Mouse (Mus musculus) liver, embryonic 15.5 days (tissue): ENCODE results near the gene Aig1. TPM values are rescaled to one million over a fixed set of nuclear protein-coding genes. Genes with fewer than 3 reads are reported as not detected.

ENCODE experiments used
- ATAC-seq: fragments of 200-750 bp; cut with Nextera tagmentation; 2 replicates; pipeline ENCODE4 v1.8.0; 2017; ENCODE audit warnings: moderate number of reproducible peaks, mild to moderate bottlenecking, moderate library complexity; ENCODE audit not compliant: insufficient read depth
- H3K27ac ChIP-seq: fragments of 300-500 bp; sonication (generic); replicated peaks from 2 replicates; pipeline ENCODE4 v1.5.1; 2015; ENCODE audit warnings: mild to moderate bottlenecking, inconsistent platforms
- H3K27me3 ChIP-seq: fragments of 300-500 bp; sonication (generic); 2 replicates; pipeline ENCODE4 v1.6.1; 2015; ENCODE audit warnings: mild to moderate bottlenecking, inconsistent platforms
- H3K36me3 ChIP-seq: fragments of 300-500 bp; sonication (generic); replicated peaks from 2 replicates; pipeline ENCODE4 v1.6.1; 2015; ENCODE audit warnings: moderate library complexity, mild to moderate bottlenecking, inconsistent platforms
- H3K4me1 ChIP-seq: fragments of 300-500 bp; sonication (generic); replicated peaks from 2 replicates; pipeline ENCODE4 v1.6.1; 2015; ENCODE audit warnings: inconsistent platforms
- H3K4me2 ChIP-seq: fragments of 300-500 bp; sonication (generic); 2 replicates; pipeline ENCODE4 v1.6.1; 2015; ENCODE audit warnings: moderate library complexity, mild to moderate bottlenecking, inconsistent platforms
- H3K4me3 ChIP-seq: fragments of 300-500 bp; sonication (generic); replicated peaks from 2 replicates; pipeline ENCODE4 v1.5.1; 2015; ENCODE audit warnings: mild to moderate bottlenecking, inconsistent platforms
- H3K9ac ChIP-seq: fragments of 300-500 bp; sonication (generic); 2 replicates; pipeline ENCODE4 v1.6.1; 2015; ENCODE audit warnings: moderate library complexity, mild to moderate bottlenecking, inconsistent platforms
- H3K9me3 ChIP-seq: fragments of 300-500 bp; sonication (generic); replicated peaks from 2 replicates; pipeline ENCODE4 v1.6.1; 2016; ENCODE audit warnings: inconsistent platforms
- WGBS: fragments of 180-500 bp; shearing (Covaris S2); methylation state at CpG from one replicate; pipeline ENCODE4 v1.1.7; 2015; ENCODE audit warnings: mixed read lengths; ENCODE audit not compliant: insufficient replicate concordance; 5-methylcytosine and 5-hydroxymethylcytosine counted together
- polyA plus RNA-seq: library from polyadenylated mRNA; unstranded; fragments of >200 nt; fragmentation: Nextera tagmentation; extraction: Ambion mirVana; gene quantifications from 2 replicates; pipeline ENCODE4 v1.2.1, GENCODE M21; 2015

Aig1 gene
- polyA plus RNA-seq, 1 experiment from 2014 or later: 14.5 TPM

DNA sequence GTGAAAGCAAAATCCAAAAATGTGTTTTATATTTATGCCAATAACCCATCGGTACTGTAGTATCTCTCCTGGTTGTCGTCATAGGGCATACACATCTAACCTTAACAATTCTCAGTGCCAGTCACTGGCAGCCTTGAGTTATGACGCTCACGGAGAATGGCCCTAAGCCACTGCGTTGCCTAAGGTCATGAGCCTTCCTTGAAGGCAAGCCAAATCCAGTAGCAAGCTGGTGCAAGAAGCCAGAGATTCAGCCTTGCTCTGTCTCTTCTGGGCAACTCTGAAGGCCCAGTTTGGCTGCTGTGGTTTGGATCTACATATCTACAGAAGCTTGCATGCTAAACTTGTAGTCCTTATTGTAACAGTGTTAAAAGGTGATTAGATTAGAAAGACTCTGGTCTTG lies 55.2 kb downstream of the Aig1 start:
- H3K36me3 ChIP-seq: no peaks in the 10 kb centered on the region
- no peak for ATAC-seq
- no peak overlapping the region for H3K27ac ChIP-seq
- H3K4me1 ChIP-seq: no peaks in the 10 kb centered on the region
- H3K9me3 ChIP-seq: no peaks in the 10 kb centered on the region
- WGBS: 88% methylated on average over 5 of the region's 5 CpGs
- H3K27me3 ChIP-seq: no peaks in the 10 kb centered on the region
- H3K9ac ChIP-seq: no peak overlapping the region
- H3K4me3 ChIP-seq: no peak overlapping the region
- H3K4me2 ChIP-seq: no peak overlapping the region

DNA sequence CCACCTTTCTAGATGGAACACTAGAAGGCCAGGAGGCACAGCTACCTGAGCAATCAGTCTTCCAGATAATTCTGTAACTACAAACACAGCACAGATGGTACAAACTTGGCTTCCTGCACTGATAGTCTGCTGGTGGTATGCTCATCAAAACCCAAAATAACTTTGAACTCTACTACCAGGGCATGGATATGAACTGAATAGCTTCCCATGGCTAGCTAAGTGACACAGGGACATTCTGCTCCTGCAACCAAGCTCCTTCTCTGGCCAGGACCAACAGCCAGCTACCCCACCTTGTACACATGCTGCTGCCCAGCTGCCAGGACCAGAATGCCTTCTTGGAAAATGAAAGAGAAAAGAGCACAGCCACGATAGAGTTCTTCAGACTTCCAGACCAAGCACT lies 60.5 kb downstream of the Aig1 start:
- Histone ChIP-seq H3K4me1 (no peaks in the 10 kb centered on the region), H3K9ac (no peak overlapping the region), H3K27me3 (no peaks in the 10 kb centered on the region), H3K4me3 (no peak overlapping the region), H3K4me2 (no peak overlapping the region), H3K27ac (no peak overlapping the region), H3K36me3 (no peaks in the 10 kb centered on the region), H3K9me3 (no peaks in the 10 kb centered on the region)
- WGBS: 71% methylated on average over 1 of the region's 1 CpGs
- ATAC-seq: no peak

DNA sequence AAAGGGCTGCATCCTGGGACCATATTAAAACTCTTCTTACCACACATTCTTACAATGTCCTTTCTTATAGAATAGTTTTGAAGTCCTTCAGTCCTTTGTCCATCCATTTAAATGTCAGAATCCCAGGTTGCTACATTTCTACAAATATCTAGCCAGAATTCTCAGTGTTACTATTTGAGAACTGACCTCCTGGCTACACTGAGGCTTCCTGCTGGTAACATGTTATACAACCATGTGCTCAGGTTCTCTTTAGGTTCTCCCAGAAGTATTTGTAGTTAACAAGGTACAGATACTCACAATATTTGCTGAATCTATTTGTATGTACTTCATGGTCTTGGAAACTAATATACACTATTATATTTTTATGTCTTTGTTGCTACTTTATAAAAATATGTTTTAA lies 62.0 kb downstream of the Aig1 start:
- no peak overlapping the region for H3K4me3 ChIP-seq
- no peaks in the 10 kb centered on the region for H3K4me1 ChIP-seq
- no peak for ATAC-seq
- no peaks in the 10 kb centered on the region for H3K36me3 ChIP-seq
- H3K27me3 ChIP-seq: no peaks in the 10 kb centered on the region
- H3K27ac ChIP-seq: no peak overlapping the region
- no peak overlapping the region for H3K4me2 ChIP-seq
- H3K9ac ChIP-seq: no peak overlapping the region
- H3K9me3 ChIP-seq: no peaks in the 10 kb centered on the region

DNA sequence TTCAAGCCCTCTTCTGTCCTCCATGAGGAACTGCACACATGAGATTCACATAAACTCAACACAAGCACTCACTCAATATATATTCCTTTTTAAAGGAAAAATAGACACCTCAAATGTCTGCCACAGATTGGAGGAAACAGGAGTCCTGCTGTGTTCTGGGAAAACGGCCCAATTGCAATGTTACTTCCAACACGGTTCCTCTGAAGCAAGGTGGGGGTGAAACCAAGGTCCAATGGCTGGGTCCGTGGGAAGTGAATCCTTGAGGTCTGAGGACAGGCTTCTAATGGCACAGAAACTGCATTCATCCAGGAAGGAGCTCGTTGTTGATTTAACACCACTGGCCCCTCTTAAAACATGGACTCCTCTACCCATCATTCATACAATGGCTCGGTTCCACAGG lies 67.5 kb downstream of the Aig1 start:
- H3K4me1 ChIP-seq: no peaks in the 10 kb centered on the region

DNA sequence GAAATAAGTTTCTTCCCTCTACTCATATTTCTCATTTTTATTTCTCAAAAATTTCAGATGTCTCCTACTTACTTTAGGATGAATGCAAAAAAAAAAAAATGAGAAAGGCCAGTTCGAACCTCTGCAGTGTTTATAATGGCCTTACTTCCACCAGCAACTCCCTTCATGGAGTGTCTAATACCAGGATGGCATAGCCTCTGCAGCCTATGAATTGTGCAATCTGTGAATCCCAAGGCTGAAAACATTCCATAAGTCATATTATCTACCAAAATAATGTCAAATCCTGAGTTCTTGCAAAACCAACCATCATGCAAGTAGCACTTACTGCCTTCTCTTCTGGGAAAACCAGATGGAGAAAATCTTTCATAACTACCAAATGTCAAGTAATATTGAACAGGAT lies 75.3 kb downstream of the Aig1 start:
- Histone ChIP-seq H3K4me3 (no peak overlapping the region), H3K4me2 (no peak overlapping the region), H3K9me3 (no peaks in the 10 kb centered on the region), H3K27ac (no peak overlapping the region), H3K9ac (no peak overlapping the region), H3K4me1 (no peaks in the 10 kb centered on the region), H3K36me3 (no peaks in the 10 kb centered on the region), H3K27me3 (no peaks in the 10 kb centered on the region)
- no peak for ATAC-seq
- WGBS: 58% methylated on average over 1 of the region's 1 CpGs

More for the DNA sequence above, 67.5 kb downstream of the Aig1 start:
- H3K27ac ChIP-seq: no peak overlapping the region
- no peaks in the 10 kb centered on the region for H3K9me3 ChIP-seq
- 68% methylated on average over 5 of the region's 5 CpGs for WGBS
- no peak overlapping the region for H3K9ac ChIP-seq
- no peaks in the 10 kb centered on the region for H3K27me3 ChIP-seq
- peaks cover 7% of the 10 kb centered on the region for H3K36me3 ChIP-seq
- ATAC-seq: no peak
- H3K4me3 ChIP-seq: no peak overlapping the region
- no peak overlapping the region for H3K4me2 ChIP-seq

DNA sequence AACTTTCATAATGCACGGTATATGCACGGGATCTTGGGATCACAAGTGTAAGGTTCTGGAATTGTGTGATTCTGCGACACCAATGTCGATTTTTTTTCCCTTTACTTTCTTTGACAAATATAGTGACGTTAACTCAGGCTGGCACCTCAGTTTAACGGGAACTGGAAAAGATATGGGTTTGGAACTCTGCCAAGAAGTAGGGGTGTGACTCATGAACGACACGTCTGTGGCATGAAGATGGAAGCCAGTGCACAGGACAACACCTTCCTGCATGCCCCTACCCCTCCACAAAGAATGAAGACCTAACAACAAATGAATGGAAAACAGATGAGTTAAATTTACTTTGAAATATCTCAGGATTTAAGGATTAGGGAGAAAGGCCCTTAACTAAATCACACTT lies 76.0 kb downstream of the Aig1 start:
- no peaks in the 10 kb centered on the region for H3K36me3 ChIP-seq
- 58% methylated on average over 8 of the region's 8 CpGs for WGBS
- no peak for ATAC-seq
- H3K27me3 ChIP-seq: no peaks in the 10 kb centered on the region
- H3K9ac ChIP-seq: no peak overlapping the region
- H3K27ac ChIP-seq: no peak overlapping the region
- H3K9me3 ChIP-seq: no peaks in the 10 kb centered on the region
- H3K4me3 ChIP-seq: no peak overlapping the region
- no peaks in the 10 kb centered on the region for H3K4me1 ChIP-seq
- H3K4me2 ChIP-seq: no peak overlapping the region

DNA sequence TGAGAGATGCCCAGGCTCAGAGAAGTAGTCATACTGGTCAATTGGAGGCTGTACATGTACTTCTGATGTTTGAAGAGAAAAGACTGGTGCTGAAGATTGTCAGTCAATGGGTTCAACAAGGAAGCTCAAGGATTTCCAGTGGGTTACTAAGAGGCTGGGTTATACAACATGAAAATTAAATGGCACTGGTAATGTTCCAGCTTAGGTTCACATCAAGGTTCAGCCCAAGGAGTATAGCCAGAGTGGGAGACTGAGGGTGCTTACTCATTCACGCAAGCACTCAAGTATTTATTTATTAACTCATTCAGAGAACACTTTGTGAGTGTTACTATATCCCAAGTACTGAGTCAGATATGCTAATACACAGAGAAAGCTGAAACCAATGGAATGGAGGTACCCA lies 79.2 kb downstream of the Aig1 start:
- Histone ChIP-seq H3K4me1 (no peaks in the 10 kb centered on the region), H3K27ac (no peak overlapping the region), H3K27me3 (no peaks in the 10 kb centered on the region), H3K4me3 (no peak overlapping the region), H3K4me2 (no peak overlapping the region), H3K9me3 (no peaks in the 10 kb centered on the region), H3K36me3 (no peaks in the 10 kb centered on the region), H3K9ac (no peak overlapping the region)
- WGBS: 69% methylated on average over 1 of the region's 1 CpGs
- no peak for ATAC-seq

DNA sequence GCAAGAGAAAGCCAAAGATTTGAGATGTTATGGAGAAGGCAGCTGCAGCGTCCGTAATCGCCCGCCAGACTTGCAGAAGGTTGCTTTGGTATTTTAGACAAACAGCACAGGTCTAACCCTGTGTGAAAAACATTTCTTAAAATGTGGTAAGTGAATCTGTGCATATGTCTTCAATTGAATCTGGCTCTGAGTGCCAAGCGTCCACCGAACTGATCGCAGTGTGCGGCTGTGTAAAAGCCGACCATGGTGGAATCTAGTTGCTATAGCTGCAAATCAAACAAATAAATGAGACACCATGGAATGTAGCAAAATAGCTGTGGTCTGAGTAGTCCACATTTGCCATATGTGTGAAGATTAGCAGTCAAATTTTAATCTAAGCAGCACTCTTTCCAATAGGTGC lies 80.7 kb downstream of the Aig1 start:
- WGBS: 84% methylated on average over 9 of the region's 9 CpGs
- H3K4me3 ChIP-seq: no peak overlapping the region
- no peaks in the 10 kb centered on the region for H3K9me3 ChIP-seq
- H3K27me3 ChIP-seq: no peaks in the 10 kb centered on the region
- ATAC-seq: no peak
- no peak overlapping the region for H3K4me2 ChIP-seq
- H3K27ac ChIP-seq: no peak overlapping the region
- no peak overlapping the region for H3K9ac ChIP-seq
- H3K4me1 ChIP-seq: no peaks in the 10 kb centered on the region
- H3K36me3 ChIP-seq: no peaks in the 10 kb centered on the region

DNA sequence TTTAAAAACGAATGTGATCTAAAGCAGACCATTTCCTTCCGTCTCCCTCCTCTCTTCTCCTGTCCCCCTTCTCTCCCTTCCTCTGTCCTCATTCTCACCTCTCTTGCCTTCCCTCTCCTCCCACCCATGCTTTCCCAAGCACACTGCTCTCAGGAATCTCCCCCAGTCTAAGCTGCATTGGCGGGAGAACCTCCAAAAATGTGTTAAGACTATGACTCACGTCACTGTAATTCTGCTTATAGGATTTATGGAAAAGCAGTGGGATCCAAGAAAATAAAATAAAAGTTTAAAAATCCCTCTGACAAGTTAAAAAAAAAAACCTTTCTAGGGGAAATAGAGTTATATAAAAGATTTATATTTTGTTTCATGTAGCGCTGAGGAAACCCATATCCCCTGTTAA lies 86.0 kb downstream of the Aig1 start:
- no peaks in the 10 kb centered on the region for H3K27me3 ChIP-seq
- H3K9me3 ChIP-seq: no peaks in the 10 kb centered on the region
- ATAC-seq: no peak
- no peak overlapping the region for H3K27ac ChIP-seq
- H3K4me1 ChIP-seq: no peaks in the 10 kb centered on the region
- H3K4me3 ChIP-seq: no peak overlapping the region
- no peaks in the 10 kb centered on the region for H3K36me3 ChIP-seq
- H3K4me2 ChIP-seq: no peak overlapping the region
- H3K9ac ChIP-seq: no peak overlapping the region
- 73% methylated on average over 5 of the region's 5 CpGs for WGBS

DNA sequence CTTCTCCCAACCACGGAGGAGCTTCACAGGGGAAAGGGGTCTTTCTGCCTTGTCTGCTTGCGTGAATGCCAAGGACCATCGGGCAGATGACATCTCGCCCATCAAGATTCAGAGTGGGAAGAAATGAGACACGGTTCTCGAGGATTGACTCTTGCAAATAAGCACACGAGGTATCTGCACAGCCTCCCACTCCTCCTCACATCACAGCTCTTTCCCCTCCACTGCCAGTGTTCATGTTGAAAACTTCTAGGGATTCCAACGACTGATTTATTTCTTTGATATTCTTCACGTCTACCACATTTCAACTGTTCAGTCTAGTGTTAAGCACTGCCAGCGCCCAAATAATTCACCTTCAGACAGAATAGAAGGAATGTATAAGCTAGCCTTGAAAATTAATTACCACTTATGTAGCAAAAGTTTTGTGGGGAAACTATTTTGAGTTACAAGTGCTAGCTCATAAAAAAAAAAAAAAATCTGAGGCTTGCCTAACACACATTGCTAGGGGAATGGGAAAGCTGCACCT lies 86.5 kb downstream of the Aig1 start:
- ATAC-seq: no peak
- Histone ChIP-seq H3K36me3 (no peaks in the 10 kb centered on the region), H3K4me3 (no peak overlapping the region), H3K4me2 (no peak overlapping the region), H3K27me3 (no peaks in the 10 kb centered on the region), H3K9ac (no peak overlapping the region), H3K27ac (no peak overlapping the region), H3K4me1 (no peaks in the 10 kb centered on the region), H3K9me3 (no peaks in the 10 kb centered on the region)
- WGBS: 74% methylated on average over 10 of the region's 10 CpGs

DNA sequence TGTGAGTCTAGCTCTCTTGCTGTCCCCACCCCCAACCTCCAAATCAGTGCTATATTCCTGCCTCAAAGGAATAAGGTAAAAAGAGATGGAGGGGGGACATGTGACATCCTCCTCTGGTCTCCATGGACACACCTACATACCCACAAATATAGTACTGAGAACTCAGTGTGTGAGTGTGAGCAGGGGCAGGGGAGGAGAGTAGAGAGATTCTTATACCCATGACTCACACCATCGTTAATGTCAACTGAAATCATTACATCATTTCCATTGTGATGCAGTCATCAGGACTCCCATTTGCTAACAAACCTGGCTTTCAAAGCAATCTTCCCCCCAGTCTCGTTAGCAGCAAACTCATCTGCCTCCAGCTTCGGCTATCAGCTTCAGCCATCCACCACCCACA lies 92.8 kb downstream of the Aig1 start:
- no peaks in the 10 kb centered on the region for H3K4me1 ChIP-seq
- no peak overlapping the region for H3K9ac ChIP-seq
- H3K27ac ChIP-seq: no peak overlapping the region
- H3K4me3 ChIP-seq: no peak overlapping the region
- no peak overlapping the region for H3K4me2 ChIP-seq
- no peaks in the 10 kb centered on the region for H3K27me3 ChIP-seq
- 70% methylated on average over 3 of the region's 3 CpGs for WGBS
- ATAC-seq: no peak
- no peaks in the 10 kb centered on the region for H3K9me3 ChIP-seq
- no peaks in the 10 kb centered on the region for H3K36me3 ChIP-seq

DNA sequence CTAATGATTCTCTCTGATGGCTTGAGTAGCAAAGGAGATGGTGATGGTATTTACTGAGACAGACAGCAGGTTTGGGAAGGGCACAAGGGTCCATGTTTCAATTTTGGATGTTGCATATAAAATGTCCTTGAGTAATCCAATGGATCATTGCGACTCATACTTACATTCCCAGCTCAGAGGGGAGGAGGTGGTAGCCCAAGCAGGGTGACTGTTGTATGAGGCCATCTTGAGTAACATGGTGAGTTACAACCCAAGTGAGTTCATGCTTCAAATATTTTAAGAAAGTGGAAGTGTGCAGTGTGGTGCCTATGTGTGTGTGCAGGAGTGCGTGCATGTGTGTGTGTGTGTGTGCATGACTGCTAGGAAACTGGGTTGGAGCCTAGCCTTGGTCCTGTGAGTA lies 93.4 kb downstream of the Aig1 start:
- Histone ChIP-seq H3K4me2 (no peak overlapping the region), H3K4me3 (no peak overlapping the region), H3K9ac (no peak overlapping the region), H3K36me3 (no peaks in the 10 kb centered on the region), H3K27me3 (no peaks in the 10 kb centered on the region), H3K4me1 (no peaks in the 10 kb centered on the region), H3K27ac (no peak overlapping the region), H3K9me3 (no peaks in the 10 kb centered on the region)
- ATAC-seq: no peak
- WGBS: 83% methylated on average over 2 of the region's 2 CpGs
